14 mouse cellular contexts compared by ENCODE assay signal in the genomic region with DNA sequence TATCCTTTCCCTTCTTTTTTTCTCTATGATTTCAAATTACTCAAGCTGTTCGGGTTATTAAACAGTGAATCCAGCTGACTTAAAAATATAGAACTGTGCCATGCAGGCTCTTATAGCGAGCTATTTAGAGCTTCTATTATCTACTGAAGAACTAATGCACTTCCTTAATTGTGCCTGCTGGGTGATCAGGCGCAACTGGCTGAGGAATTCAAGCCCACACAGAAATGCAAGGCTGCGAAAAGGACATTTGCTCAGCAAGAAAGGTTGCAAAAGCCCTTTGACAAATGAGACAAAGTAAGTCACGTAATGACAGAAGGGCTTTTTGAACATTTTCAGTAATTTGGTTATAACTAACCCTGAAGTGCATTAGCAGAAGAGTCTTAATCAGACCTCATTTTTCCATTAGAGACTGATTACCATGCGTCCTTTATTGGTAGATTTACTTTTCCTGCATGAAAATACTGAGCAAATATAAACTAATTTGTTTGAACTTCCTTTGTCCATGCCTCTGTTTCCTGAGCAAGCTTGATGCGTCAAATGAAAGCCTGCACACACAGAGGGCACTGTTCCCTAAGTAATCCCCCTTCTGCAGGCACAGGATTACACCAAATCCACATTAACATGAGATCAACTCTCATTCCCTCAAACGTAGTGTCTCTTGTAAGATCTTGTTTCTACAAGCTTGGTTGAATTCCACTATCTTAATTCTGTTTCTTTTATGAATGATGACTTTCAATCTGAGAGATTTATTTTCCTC.
DNase-seq lines count a peak whose midpoint lies in the region; ATAC-seq and TF ChIP-seq lines count a peak whose summit lies in the region.
"Had no signal": no experiment of that assay in that cellular context is flagged by ENCODE, and none has a peak within 500 bp of the region (broad histone marks: within the 10 kb centered on the region; RNA-seq: fewer than 3 reads in every experiment).

No protein-coding gene starts in this region.

- no peak for ATAC-seq in intestine, postnatal 0 days
- no peak for ATAC-seq in intestine, embryonic 16.5 days
- ATAC-seq in hindbrain, embryonic 15.5 days (ENCODE audit: low FRiP score, low read depth) = no peak
- peak; percentile 59 for ATAC-seq in neural tube, embryonic 15.5 days (ENCODE audit: low FRiP score)

- H3K4me2 ChIP-seq in intestine, postnatal 0 days (replicated peaks; ENCODE audit: low read depth) = no peak overlapping the region
- H3K4me2 ChIP-seq in intestine, embryonic 16.5 days (ENCODE audit: low read depth, low read length) = no peak overlapping the region
- no peak overlapping the region for H3K4me2 ChIP-seq in hindbrain, embryonic 15.5 days
- H3K4me2 ChIP-seq in neural tube, embryonic 15.5 days = no peak overlapping the region
- H3K4me2 ChIP-seq: kidney, embryonic 15.5 days; limb, embryonic 15.5 days had no signal

- H3K9me3 ChIP-seq in intestine, postnatal 0 days (ENCODE audit: control insufficient read depth) = no peaks in the 10 kb centered on the region
- H3K9me3 ChIP-seq in intestine, embryonic 16.5 days (ENCODE audit: control insufficient read depth, low read length) = no peaks in the 10 kb centered on the region
- no peaks in the 10 kb centered on the region for H3K9me3 ChIP-seq in hindbrain, embryonic 15.5 days
- H3K9me3 ChIP-seq in neural tube, embryonic 15.5 days (replicated peaks) = no peaks in the 10 kb centered on the region
- H3K9me3 ChIP-seq: kidney, embryonic 15.5 days; limb, embryonic 15.5 days had no signal

- intact Hi-C loops in left cerebral cortex, postnatal 36 days (cut with DNase I) = no loop called here

- 0 out of 2 replicates have a peak, but pooled peaks have one; percentile 14 for TF ChIP-seq CTCF in intestine, postnatal 0 days (IDR thresholded peaks at IDR 0.05; ENCODE audit: low read depth)

- 55% methylated on average over 8 of the region's 8 CpGs for WGBS in intestine, postnatal 0 days
- 48% methylated on average over 8 of the region's 8 CpGs for WGBS in intestine, embryonic 16.5 days
- 27% methylated on average over 8 of the region's 8 CpGs for WGBS in hindbrain, embryonic 15.5 days
- WGBS in neural tube, embryonic 15.5 days = 33% methylated on average over 8 of the region's 8 CpGs

- H3K36me3 ChIP-seq in intestine, postnatal 0 days (ENCODE audit: control insufficient read depth, insufficient read depth) = no peaks in the 10 kb centered on the region
- H3K36me3 ChIP-seq in intestine, embryonic 16.5 days (ENCODE audit: control insufficient read depth, insufficient read depth, low read length) = no peaks in the 10 kb centered on the region
- H3K36me3 ChIP-seq in hindbrain, embryonic 15.5 days = no peaks in the 10 kb centered on the region
- H3K36me3 ChIP-seq in neural tube, embryonic 15.5 days = no peaks in the 10 kb centered on the region
- H3K36me3 ChIP-seq: kidney, embryonic 15.5 days; limb, embryonic 15.5 days had no signal

- no peak overlapping the region for H3K4me3 ChIP-seq in intestine, postnatal 0 days (ENCODE audit: low read depth, low read length)
- no peak overlapping the region for H3K4me3 ChIP-seq in intestine, embryonic 16.5 days (ENCODE audit: low read length)
- no peak overlapping the region for H3K4me3 ChIP-seq in hindbrain, embryonic 15.5 days
- H3K4me3 ChIP-seq in neural tube, embryonic 15.5 days (replicated peaks) = no peak overlapping the region
- H3K4me3 ChIP-seq: heart, adult 2 months; kidney, embryonic 15.5 days; limb, embryonic 15.5 days had no signal

- peak; percentile 35 for DNase-seq in embryo, embryonic 11 days
- DNase-seq in right cerebral cortex, postnatal 14 days = no peak
- no peak for DNase-seq in left cerebral cortex, postnatal 36 days (ENCODE audit: low spot score in 2 of 2)
- no peak for DNase-seq in thymus, postnatal 10 days (ENCODE audit: low spot score in 2 of 2)
- DNase-seq: adrenal gland, adult 2 months; heart, adult 2 months; heart, postnatal 36 days; thymus, postnatal 36 days had no signal

- no peaks in the 10 kb centered on the region for H3K27me3 ChIP-seq in intestine, postnatal 0 days (replicated peaks; ENCODE audit: control insufficient read depth, insufficient read depth, low read length)
- no peaks in the 10 kb centered on the region for H3K27me3 ChIP-seq in intestine, embryonic 16.5 days (replicated peaks; ENCODE audit: control insufficient read depth, insufficient read depth, low read length)
- H3K27me3 ChIP-seq in hindbrain, embryonic 15.5 days = no peaks in the 10 kb centered on the region
- H3K27me3 ChIP-seq in neural tube, embryonic 15.5 days (replicated peaks) = no peaks in the 10 kb centered on the region
- H3K27me3 ChIP-seq: kidney, embryonic 15.5 days; limb, embryonic 15.5 days had no signal

- no peak overlapping the region for H3K27ac ChIP-seq in intestine, postnatal 0 days (ENCODE audit: low read depth, low read length)
- no peak overlapping the region for H3K27ac ChIP-seq in intestine, embryonic 16.5 days (ENCODE audit: low read length)
- H3K27ac ChIP-seq in hindbrain, embryonic 15.5 days (replicated peaks) = 0 out of 2 replicates have a peak overlapping the region, but pooled peaks have one; percentile 38
- H3K27ac ChIP-seq in neural tube, embryonic 15.5 days (replicated peaks) = no peak overlapping the region
- H3K27ac ChIP-seq: heart, adult 2 months; kidney, embryonic 15.5 days; limb, embryonic 15.5 days had no signal

- no peak overlapping the region for H3K9ac ChIP-seq in intestine, postnatal 0 days (ENCODE audit: low read depth, low read length)
- no peak overlapping the region for H3K9ac ChIP-seq in intestine, embryonic 16.5 days (ENCODE audit: low read depth, low read length)
- H3K9ac ChIP-seq in hindbrain, embryonic 15.5 days = no peak overlapping the region
- no peak overlapping the region for H3K9ac ChIP-seq in neural tube, embryonic 15.5 days (replicated peaks)
- H3K9ac ChIP-seq: kidney, embryonic 15.5 days; limb, embryonic 15.5 days had no signal

- H3K4me1 ChIP-seq in intestine, postnatal 0 days (replicated peaks; ENCODE audit: control insufficient read depth, insufficient read depth, low read length) = no peaks in the 10 kb centered on the region
- no peaks in the 10 kb centered on the region for H3K4me1 ChIP-seq in intestine, embryonic 16.5 days (ENCODE audit: control insufficient read depth, insufficient read depth, low read length)
- H3K4me1 ChIP-seq in hindbrain, embryonic 15.5 days (replicated peaks) = no peaks in the 10 kb centered on the region
- H3K4me1 ChIP-seq in neural tube, embryonic 15.5 days = no peaks in the 10 kb centered on the region
- H3K4me1 ChIP-seq: kidney, embryonic 15.5 days; limb, embryonic 15.5 days had no signal
